Mouse (Mus musculus): ENCODE measurements at regions not wholly inside any gene's neighbourhood (a gene's known extent, or its start where the extent isn't known, plus 50 kb on each side); places are given as distances from the start of the nearest gene placed in this dataset.
"Not testable (repeated sequence)": the region's sequence is repeated elsewhere in the genome, so short reads cannot be mapped to it uniquely, and the experiment has no call there.

DNA sequence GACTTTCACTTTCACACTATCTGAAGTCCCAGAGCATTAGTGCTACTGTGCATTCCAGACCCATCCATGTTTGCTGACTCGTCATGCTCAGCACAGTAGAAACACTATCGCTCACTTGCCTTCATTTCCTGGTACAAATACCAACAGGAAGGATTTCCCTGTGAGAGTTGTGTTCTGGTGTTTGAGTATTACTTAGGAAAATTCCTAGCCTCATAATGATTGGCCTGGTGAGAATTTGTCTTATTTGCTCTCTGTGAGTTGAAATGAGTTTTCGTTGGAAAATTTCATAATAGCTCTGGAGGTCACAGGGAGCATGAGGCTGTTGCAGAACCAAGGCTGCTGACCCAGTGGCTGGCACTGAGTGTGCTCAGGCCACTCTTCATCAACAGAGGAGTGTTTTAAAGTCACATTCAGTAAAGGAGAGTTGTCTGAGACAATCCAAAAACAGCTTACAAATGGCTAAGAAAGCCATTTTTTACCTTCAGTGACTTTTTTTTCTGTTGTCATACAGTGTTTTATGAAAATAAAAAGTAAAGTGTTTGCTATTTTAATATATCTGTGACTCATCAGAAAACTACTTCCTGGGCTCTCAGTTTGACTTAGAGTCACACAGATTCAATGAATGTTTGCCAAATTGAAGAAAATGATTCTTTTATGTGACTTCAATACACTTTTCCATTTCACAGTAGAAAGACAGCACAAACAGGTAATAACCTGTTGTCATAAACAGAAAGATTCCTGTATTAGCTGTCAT, 64.4 kb upstream of the Zcchc2 start:
- Histone ChIP-seq H3K27ac (replicated peaks) (no peak overlapping the region), H3K4me3 (ENCODE audit: low read depth, low read length) (no peak overlapping the region), H3K4me2 (replicated peaks; ENCODE audit: low read depth) (no peak overlapping the region), H3K36me3 (ENCODE audit: control insufficient read depth, insufficient read depth, low read length) (no peaks in the 10 kb centered on the region), H3K9ac (ENCODE audit: low read length) (no peak overlapping the region), H3K4me1 (replicated peaks; ENCODE audit: control insufficient read depth, insufficient read depth) (no peaks in the 10 kb centered on the region), H3K27me3 (ENCODE audit: control insufficient read depth, insufficient read depth, low read length) (no peaks in the 10 kb centered on the region), H3K9me3 (ENCODE audit: control insufficient read depth, low read length) (no peaks in the 10 kb centered on the region)
- 49% methylated on average over 3 of the region's 3 CpGs for WGBS
- ATAC-seq (ENCODE audit: low FRiP score, low TSS enrichment): no peak
- no peak for TF ChIP-seq CTCF (IDR thresholded peaks at IDR 0.05; ENCODE audit: low read depth)
- TF ChIP-seq EP300 (optimal IDR thresholded peaks at IDR 0.05): no peak
- DNase-seq (ENCODE audit: low spot score): no peak

DNA sequence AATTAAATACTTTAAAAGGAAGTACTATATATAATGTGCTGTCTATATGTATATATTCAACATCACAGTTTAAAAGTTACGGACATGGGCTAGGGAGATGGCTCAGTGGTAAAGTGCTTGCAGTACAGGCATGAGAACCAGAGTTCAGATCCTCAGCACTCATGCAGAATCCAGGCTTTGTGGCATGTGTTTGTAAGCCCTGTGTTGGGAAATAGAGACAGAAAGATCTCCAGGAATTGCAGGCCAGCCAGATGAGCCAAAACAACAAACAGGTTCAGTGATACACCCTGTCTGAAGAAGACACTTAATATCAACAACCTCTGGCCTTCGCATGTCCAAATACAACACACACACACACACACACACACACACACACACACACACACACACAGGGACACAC, 63.3 kb upstream of the Zcchc2 start:
- 74% methylated on average over 2 of the region's 2 CpGs for WGBS
- H3K36me3 ChIP-seq (ENCODE audit: control insufficient read depth, insufficient read depth, low read length): no peaks in the 10 kb centered on the region
- TF ChIP-seq EP300 (optimal IDR thresholded peaks at IDR 0.05) (no peak), CTCF (IDR thresholded peaks at IDR 0.05; ENCODE audit: low read depth) (no peak)
- DNase-seq (ENCODE audit: low spot score) (no peak), ATAC-seq (ENCODE audit: low FRiP score, low TSS enrichment) (no peak)
- no peak overlapping the region for H3K27ac ChIP-seq (replicated peaks)
- H3K27me3 ChIP-seq (ENCODE audit: control insufficient read depth, insufficient read depth, low read length): no peaks in the 10 kb centered on the region
- H3K4me2 ChIP-seq (replicated peaks; ENCODE audit: low read depth): no peak overlapping the region
- no peaks in the 10 kb centered on the region for H3K9me3 ChIP-seq (ENCODE audit: control insufficient read depth, low read length)
- H3K4me1 ChIP-seq (replicated peaks; ENCODE audit: control insufficient read depth, insufficient read depth): no peaks in the 10 kb centered on the region
- no peak overlapping the region for H3K9ac ChIP-seq (ENCODE audit: low read length)
- H3K4me3 ChIP-seq (ENCODE audit: low read depth, low read length): no peak overlapping the region

DNA sequence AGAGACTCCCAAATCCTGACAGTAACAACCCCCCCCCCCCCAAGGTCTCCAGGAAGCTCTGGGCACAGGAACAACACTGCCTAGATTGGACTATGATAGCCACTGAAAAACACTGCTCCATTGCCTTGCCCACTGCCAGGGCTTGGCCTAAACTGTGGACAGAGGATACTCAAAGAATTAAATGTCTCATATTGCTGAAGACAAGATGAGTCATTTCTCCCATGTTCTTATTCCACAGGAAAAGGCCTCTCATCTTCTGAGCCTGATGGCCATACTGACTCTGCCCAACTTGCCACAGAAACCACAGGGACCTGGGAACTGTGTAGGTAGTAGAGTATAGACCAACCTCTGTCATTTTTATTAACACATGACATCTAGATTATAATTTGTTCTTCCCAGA, 59.4 kb upstream of the Zcchc2 start:
- Histone ChIP-seq H3K27me3 (ENCODE audit: control insufficient read depth, insufficient read depth, low read length) (no peaks in the 10 kb centered on the region), H3K9ac (ENCODE audit: low read length) (no peak overlapping the region), H3K4me3 (ENCODE audit: low read depth, low read length) (no peak overlapping the region), H3K4me1 (replicated peaks; ENCODE audit: control insufficient read depth, insufficient read depth) (no peaks in the 10 kb centered on the region), H3K4me2 (replicated peaks; ENCODE audit: low read depth) (no peak overlapping the region), H3K36me3 (ENCODE audit: control insufficient read depth, insufficient read depth, low read length) (no peaks in the 10 kb centered on the region), H3K27ac (replicated peaks) (no peak overlapping the region), H3K9me3 (ENCODE audit: control insufficient read depth, low read length) (no peaks in the 10 kb centered on the region)
- ATAC-seq (ENCODE audit: low FRiP score, low TSS enrichment) (no peak), DNase-seq (ENCODE audit: low spot score) (no peak)
- TF ChIP-seq EP300 (optimal IDR thresholded peaks at IDR 0.05) (no peak), CTCF (IDR thresholded peaks at IDR 0.05; ENCODE audit: low read depth) (no peak)

DNA sequence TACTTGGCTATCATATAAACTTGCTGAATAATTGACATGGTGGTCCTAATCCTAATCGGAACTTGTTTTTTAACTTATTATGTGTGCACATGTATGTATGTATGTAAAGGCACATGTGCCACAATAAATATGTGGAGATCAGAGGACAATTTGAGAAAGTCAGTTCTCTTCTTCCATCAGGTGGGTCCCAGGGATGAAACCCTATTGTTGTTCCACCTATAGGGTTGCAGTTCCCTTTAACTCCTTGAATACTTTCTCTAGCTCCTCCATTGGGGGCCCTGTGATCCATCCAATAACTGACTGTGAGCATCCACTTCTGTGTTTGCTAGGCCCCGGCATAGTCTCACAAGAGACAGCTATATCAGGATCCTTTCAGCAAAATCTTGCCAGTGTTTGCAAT, 56.0 kb upstream of the Zcchc2 start:
- WGBS: 91% methylated on average over 2 of the region's 2 CpGs
- not testable (repeated sequence) for DNase-seq (ENCODE audit: low spot score); ATAC-seq (ENCODE audit: low FRiP score, low TSS enrichment)

More for the DNA sequence above, 56.0 kb upstream of the Zcchc2 start:
- not testable (repeated sequence) for H3K36me3 ChIP-seq (ENCODE audit: control insufficient read depth, insufficient read depth, low read length); H3K4me2 ChIP-seq (replicated peaks; ENCODE audit: low read depth); H3K4me3 ChIP-seq (ENCODE audit: low read depth, low read length); H3K27me3 ChIP-seq (ENCODE audit: control insufficient read depth, insufficient read depth, low read length); H3K27ac ChIP-seq (replicated peaks); H3K9me3 ChIP-seq (ENCODE audit: control insufficient read depth, low read length); H3K4me1 ChIP-seq (replicated peaks; ENCODE audit: control insufficient read depth, insufficient read depth); H3K9ac ChIP-seq (ENCODE audit: low read length)
